ENCODE assay signal across 15 mouse cellular contexts in genomic region chr5:53155985-53156679, GRCm38 (mm10). TPM values are rescaled to one million over a fixed set of nuclear protein-coding genes. Genes with fewer than 3 reads are reported as not detected.
DNase-seq lines count a peak whose midpoint lies in the region; ATAC-seq and TF ChIP-seq lines count a peak whose summit lies in the region.
"Had no signal": no experiment of that assay in that cellular context is flagged by ENCODE, and none has a peak within 500 bp of the region (broad histone marks: within the 10 kb centered on the region; RNA-seq: fewer than 3 reads in every experiment).

No protein-coding gene starts in this region.

- ATAC-seq in lung, postnatal 0 days = no peak
- no peak for ATAC-seq in midbrain, embryonic 16.5 days
- ATAC-seq: hindbrain, embryonic 16.5 days had no signal

- TF ChIP-seq EP300 in lung, postnatal 0 days (IDR thresholded peaks at IDR 0.05) = no peak

- no peaks in the 10 kb centered on the region for H3K4me1 ChIP-seq in lung, postnatal 0 days (ENCODE audit: insufficient read depth, low read depth, low read length)
- 0 out of 2 replicates have a peak, but pooled peaks cover 2% of the 10 kb centered on the region for H3K4me1 ChIP-seq in midbrain, embryonic 16.5 days (ENCODE audit: control insufficient read depth, insufficient read depth, low read length)

- no peak overlapping the region for H3K9ac ChIP-seq in lung, postnatal 0 days (replicated peaks; ENCODE audit: low read depth)
- H3K9ac ChIP-seq in midbrain, embryonic 16.5 days (ENCODE audit: low read depth, low read length) = no peak overlapping the region
- H3K9ac ChIP-seq: liver, embryonic 14.5 days had no signal

- H3K9me3 ChIP-seq in lung, postnatal 0 days (ENCODE audit: low read length) = no peaks in the 10 kb centered on the region
- no peaks in the 10 kb centered on the region for H3K9me3 ChIP-seq in midbrain, embryonic 16.5 days (replicated peaks; ENCODE audit: control insufficient read depth, low read length, poor library complexity, severe bottlenecking)

- no peak overlapping the region for H3K27ac ChIP-seq in lung, postnatal 0 days (ENCODE audit: low read length)
- H3K27ac ChIP-seq in midbrain, embryonic 16.5 days (ENCODE audit: low read length) = no peak overlapping the region
- H3K27ac ChIP-seq: liver, embryonic 14.5 days had no signal

- no peak for TF ChIP-seq POLR2A in myocyte (IDR thresholded peaks at IDR 0.05; ENCODE audit: insufficient read length, low read depth)

- no peaks in the 10 kb centered on the region for H3K79me2 ChIP-seq in myocyte (ENCODE audit: control insufficient read depth, insufficient read depth)

- no peak overlapping the region for H3K4me3 ChIP-seq in lung, postnatal 0 days (ENCODE audit: low read depth, low read length)
- H3K4me3 ChIP-seq in myocyte = no peak overlapping the region
- H3K4me3 ChIP-seq in midbrain, embryonic 16.5 days (ENCODE audit: low read depth, low read length) = no peak overlapping the region

- no peak overlapping the region for H3K4me2 ChIP-seq in lung, postnatal 0 days (replicated peaks; ENCODE audit: low read depth, low read length)
- peak overlapping the region; percentile 8 for H3K4me2 ChIP-seq in myocyte (ENCODE audit: low read depth)
- H3K4me2 ChIP-seq in midbrain, embryonic 16.5 days (ENCODE audit: low read length) = no peak overlapping the region

- H3K27me3 ChIP-seq in lung, postnatal 0 days (replicated peaks; ENCODE audit: insufficient read depth, low read length) = no peaks in the 10 kb centered on the region
- H3K27me3 ChIP-seq in myocyte (ENCODE audit: control insufficient read depth, insufficient read depth, insufficient read length) = peaks cover 13% of the 10 kb centered on the region
- H3K27me3 ChIP-seq in midbrain, embryonic 16.5 days (ENCODE audit: control insufficient read depth, insufficient read depth, low read depth, low read length) = no peaks in the 10 kb centered on the region
- H3K27me3 ChIP-seq: CH12.LX had no signal

- DNase-seq in heart, adult 8-10 months (ENCODE audit: low spot score) = peak; percentile 21
- no peak for DNase-seq in heart, postnatal 36 days
- peak; percentile 3 for DNase-seq in lung, postnatal 25 days (ENCODE audit: low spot score)
- no peak for DNase-seq in lung, postnatal 0 days (ENCODE audit: low spot score)
- peak; percentile 79 to 87 for DNase-seq in frontal cortex, adult 2 months (ENCODE audit: extremely low spot score in 1 of 2, low spot score in 1 of 2)
- no peak for DNase-seq in spleen, postnatal 36 days (ENCODE audit: low spot score in 2 of 2)
- DNase-seq: adrenal gland, postnatal 36 days; cerebellum, postnatal 14 days; layer of hippocampus, postnatal 36 days had no signal

- 75% methylated on average over 13 of the region's 13 CpGs for WGBS in lung, postnatal 0 days
- 57% methylated on average over 13 of the region's 13 CpGs for WGBS in midbrain, embryonic 16.5 days

- no peaks in the 10 kb centered on the region for H3K36me3 ChIP-seq in lung, postnatal 0 days (ENCODE audit: insufficient read depth, low read length)
- no peaks in the 10 kb centered on the region for H3K36me3 ChIP-seq in myocyte (ENCODE audit: control insufficient read depth, insufficient read depth)
- peaks cover 3% of the 10 kb centered on the region; the same call in 1 of the 2 replicates for H3K36me3 ChIP-seq in midbrain, embryonic 16.5 days (ENCODE audit: control insufficient read depth, insufficient read depth, low read length)

- intact Hi-C loops in heart, postnatal 36 days (cut with DNase I) = no loop called here

- no peak overlapping the region for H3ac ChIP-seq in myocyte (ENCODE audit: control insufficient read depth, insufficient read length)

- no peak for TF ChIP-seq CTCF in lung, postnatal 0 days (IDR thresholded peaks at IDR 0.05)

TF ChIP-seq in myocyte, 11 proteins besides CTCF, POLR2A, EP300 and RAD21:
- TF ChIP-seq POLR2AphosphoS2 (IDR thresholded peaks at IDR 0.05; ENCODE audit: insufficient read length, low read depth) = no peak
TF ChIP-seq in myocyte: peak in this region for 0.

RNA-seq across cellular contexts. Expression of gene Sel1l3, which starts 57.6 kb away (rescaled TPM):
- 1 to 10 TPM; 1.2 to 1.8 (median 1.6) TPM for total RNA-seq in heart, adult 8-10 months (2022)
- 1 to 10 TPM; 1.3 to 2.8 TPM for total RNA-seq in heart, postnatal 36 days (2021)
- 1.7 and 2.0 TPM in 2 replicates for polyA plus RNA-seq in lung, postnatal 0 days (2015; fragmentation: Nextera tagmentation; extraction: Ambion mirVana)
- polyA plus RNA-seq in frontal cortex, adult 2 months (2012; rRNA removed) = 28.3 and 28.8 TPM in 2 replicates
- polyA plus RNA-seq in myocyte (2012; fragmentation: generic; extraction: Trizol) = 0.02 TPM
- polyA plus RNA-seq in midbrain, embryonic 16.5 days (2015; fragmentation: Nextera tagmentation; extraction: Ambion mirVana) = 6.8 and 7.3 TPM in 2 replicates
- total RNA-seq: megakaryocyte-erythroid progenitor cell, adult 5-6 weeks had no signal

Comparison
In these comparisons a context has a peak if more than half of its experiments do, and no peak if none do; other contexts are left out.
1. DNase-seq: peak in heart, adult 8-10 months (single experiment), lung, postnatal 25 days (single experiment) and frontal cortex, adult 2 months (2 of 2); none in heart, postnatal 36 days (0 of 2), lung, postnatal 0 days (single experiment) and spleen, postnatal 36 days (0 of 2).